Mouse (Mus musculus): ENCODE data around the gene Cend1. TPM values are rescaled to one million over a fixed set of nuclear protein-coding genes. Genes with fewer than 3 reads are reported as not detected.
A peak's percentile ranks its signal among the peaks of the same experiment; 100 is the strongest.
"Not testable (repeated sequence)": the region's sequence is repeated elsewhere in the genome, so short reads cannot be mapped to it uniquely, and the experiment has no call there.

Cend1 gene
- polyA plus RNA-seq, 1 experiment, result 4.9 TPM

DNA sequence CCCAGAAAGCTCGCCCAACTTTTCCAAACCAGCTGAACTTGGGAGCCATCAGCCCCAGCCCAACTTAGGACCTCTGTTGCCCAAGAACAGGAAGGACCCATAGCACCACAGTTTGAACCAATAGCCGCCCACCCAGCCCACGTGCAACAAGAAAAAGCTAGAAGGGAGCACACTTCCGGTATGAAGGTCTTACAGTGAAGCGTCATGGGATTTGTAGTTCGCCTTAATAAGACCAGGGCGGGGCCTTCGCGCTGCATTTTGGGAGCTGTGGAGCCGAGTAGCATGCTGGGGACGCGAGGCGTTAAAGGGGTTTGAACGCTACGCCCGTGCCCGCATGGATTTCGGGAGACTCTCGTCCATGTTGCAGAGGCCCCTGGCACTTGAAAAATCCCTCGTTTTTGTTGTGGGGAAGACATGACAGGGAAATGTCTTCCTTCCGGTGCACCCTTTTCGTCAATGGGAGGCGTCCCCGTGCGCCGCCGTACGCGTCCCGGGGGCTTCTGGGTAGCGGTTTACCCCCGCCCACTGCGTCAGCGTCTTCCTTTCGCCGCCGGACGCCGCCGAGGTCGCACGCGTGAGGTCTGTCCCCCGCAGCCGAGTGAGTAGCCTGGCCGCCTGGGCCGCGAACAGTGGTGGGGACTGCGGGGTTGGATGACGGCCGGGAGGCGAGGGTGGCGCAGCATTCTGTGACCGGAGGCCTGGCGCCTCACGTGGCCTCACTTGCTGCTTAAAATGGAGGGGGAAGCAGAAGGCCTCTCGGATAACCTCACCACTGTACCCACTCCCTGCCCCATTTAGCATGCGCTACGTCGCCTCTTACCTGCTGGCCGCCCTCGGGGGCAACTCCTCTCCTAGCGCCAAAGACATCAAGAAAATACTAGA, 18.1 kb upstream of the Cend1 start, which contains the start of gene Rplp2:
Rplp2 (plus strand) TSS at position 261 of the 882 bp plus-strand sequence.
- H3K4me1 ChIP-seq (ENCODE audit: control insufficient read depth, insufficient read depth, low read length), result peaks cover 5% of the 10 kb centered on the region
- TF ChIP-seq CTCF (IDR thresholded peaks at IDR 0.05; ENCODE audit: borderline replicate concordance, insufficient read depth, low read length), result no peak
- TF ChIP-seq POLR2A (IDR thresholded peaks at IDR 0.05; ENCODE audit: low read depth, low read length), result peak; percentile 93
- peak within 1 kb of the TSS; percentile 77 for H3K27ac ChIP-seq (ENCODE audit: insufficient read depth, low read length)

DNA sequence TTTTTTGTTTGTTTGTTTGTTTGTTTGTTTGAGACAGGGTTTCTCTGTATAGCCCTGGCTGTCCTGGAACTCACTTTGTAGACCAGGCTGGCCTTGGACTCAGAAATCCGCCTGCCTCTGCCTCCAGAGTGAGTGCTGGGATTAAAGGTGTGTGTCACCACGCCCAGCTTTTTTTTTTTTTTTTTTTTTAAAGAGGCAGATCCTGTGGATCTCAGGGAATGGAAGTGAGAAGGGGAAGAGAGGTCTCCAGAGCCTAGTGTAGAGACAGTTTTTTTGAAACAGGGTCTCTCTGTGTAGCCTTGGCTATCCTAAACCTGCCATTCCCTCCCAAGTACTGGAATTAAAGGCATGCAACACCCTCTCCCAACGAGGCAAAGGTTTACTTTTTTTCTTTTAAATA, 17.1 kb upstream of the Cend1 start:
- H3K27ac ChIP-seq (ENCODE audit: insufficient read depth, low read length); H3K4me3 ChIP-seq (ENCODE audit: insufficient read depth, low read length); H3K4me1 ChIP-seq (ENCODE audit: control insufficient read depth, insufficient read depth, low read length): not testable (repeated sequence)

More for the DNA sequence above, 18.1 kb upstream of the Cend1 start, which contains the start of gene Rplp2:
- peak within 1 kb of the TSS; percentile 98 for H3K4me3 ChIP-seq (ENCODE audit: insufficient read depth, low read length)

DNA sequence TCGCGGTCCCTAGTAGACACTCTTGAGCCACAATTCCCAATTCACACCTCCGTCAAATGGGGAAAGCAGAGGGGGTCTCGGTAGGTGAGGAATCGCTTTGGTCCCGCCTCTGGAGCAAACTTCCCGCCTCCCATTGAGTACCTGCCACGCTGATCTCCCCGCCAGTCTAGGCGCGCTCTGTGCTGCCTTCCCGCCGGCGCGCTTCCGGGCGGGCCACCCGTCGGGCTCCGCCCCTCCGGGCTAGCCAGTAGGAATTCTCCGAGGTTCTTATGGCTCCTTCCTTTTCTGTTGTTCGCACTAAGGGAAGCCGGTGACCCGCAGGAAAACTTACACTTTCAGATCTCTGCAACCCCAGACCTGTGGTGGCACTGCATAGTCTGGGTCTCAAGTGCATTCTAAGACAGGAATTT, 14.5 kb upstream of the Cend1 start, which contains the start of gene Pidd1:
Pidd1 (minus strand) TSS at position 198 of the 410 bp plus-strand sequence.
- H3K4me1 ChIP-seq (ENCODE audit: control insufficient read depth, insufficient read depth, low read length), result peaks cover 5% of the 10 kb centered on the region

DNA sequence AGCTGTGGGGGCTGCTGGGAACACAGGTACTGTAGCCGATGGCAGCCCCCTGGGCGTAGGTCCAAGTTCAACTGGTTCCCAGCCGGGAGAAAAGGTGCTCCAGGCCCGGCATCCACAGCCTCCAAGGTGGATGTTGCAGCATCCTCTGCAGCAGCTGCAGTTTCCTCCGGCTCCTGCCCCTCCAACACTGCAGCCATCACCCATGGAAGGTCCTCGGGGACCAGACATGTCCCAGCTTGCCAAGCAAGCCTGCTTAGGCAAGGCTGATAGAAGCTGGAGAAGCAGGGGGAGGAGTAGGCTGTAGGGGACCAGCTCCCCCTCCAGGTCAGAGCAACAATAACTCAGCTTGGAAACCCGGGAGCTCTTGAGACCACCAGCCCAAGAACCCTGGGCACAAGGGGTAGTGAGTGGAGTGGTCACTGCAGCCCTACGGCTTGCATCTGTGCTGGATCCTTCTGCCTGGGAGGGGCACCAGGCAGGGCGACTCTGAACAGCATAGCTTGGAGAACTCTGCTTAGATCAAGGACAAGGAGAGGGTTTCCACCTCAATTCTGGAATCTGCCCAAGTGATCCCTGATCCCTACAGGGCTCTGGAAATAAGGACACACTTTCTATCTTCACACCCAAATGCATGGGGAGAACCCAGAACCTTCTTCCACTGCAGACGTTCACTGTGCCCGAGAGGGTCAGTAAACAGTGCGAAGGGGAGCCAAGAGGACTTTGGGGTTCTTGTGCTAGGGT, 14.0 kb upstream of the Cend1 start:
- Histone ChIP-seq H3K4me3 (ENCODE audit: insufficient read depth, low read length) (peak overlapping the region; percentile 63), H3K4me1 (ENCODE audit: control insufficient read depth, insufficient read depth, low read length) (peaks cover 3% of the 10 kb centered on the region; the same call in 1 of the 2 replicates), H3K27ac (ENCODE audit: insufficient read depth, low read length) (peak overlapping the region; percentile 3; the same call in 1 of the 2 replicates)
- TF ChIP-seq CTCF (IDR thresholded peaks at IDR 0.05; ENCODE audit: borderline replicate concordance, insufficient read depth, low read length) (peak; percentile 39; the same call in 1 of the 2 replicates), POLR2A (IDR thresholded peaks at IDR 0.05; ENCODE audit: low read depth, low read length) (peak; percentile 80)

More for the DNA sequence above, 14.5 kb upstream of the Cend1 start, which contains the start of gene Pidd1:
- Histone ChIP-seq H3K27ac (ENCODE audit: insufficient read depth, low read length) (peak within 1 kb of the TSS; percentile 3; the same call in 1 of the 2 replicates), H3K4me3 (ENCODE audit: insufficient read depth, low read length) (peak within 1 kb of the TSS; percentile 63)
- peak; percentile 67 for TF ChIP-seq POLR2A (IDR thresholded peaks at IDR 0.05; ENCODE audit: low read depth, low read length)
- no peak for TF ChIP-seq CTCF (IDR thresholded peaks at IDR 0.05; ENCODE audit: borderline replicate concordance, insufficient read depth, low read length)

GRCm38 (mm10) chr7:141442199-141442598, 12.9 kb upstream of the Cend1 start:
- H3K4me1 ChIP-seq (ENCODE audit: control insufficient read depth, insufficient read depth, low read length), result peaks cover 3% of the 10 kb centered on the region; the same call in 1 of the 2 replicates
- no peak for TF ChIP-seq POLR2A (IDR thresholded peaks at IDR 0.05; ENCODE audit: low read depth, low read length)
- no peak for TF ChIP-seq CTCF (IDR thresholded peaks at IDR 0.05; ENCODE audit: borderline replicate concordance, insufficient read depth, low read length)

GRCm38 (mm10) chr7:141441460-141441859, 12.2 kb upstream of the Cend1 start:
- Histone ChIP-seq H3K27ac (ENCODE audit: insufficient read depth, low read length) (no peak overlapping the region), H3K4me1 (ENCODE audit: control insufficient read depth, insufficient read depth, low read length) (peaks cover 3% of the 10 kb centered on the region; the same call in 1 of the 2 replicates), H3K4me3 (ENCODE audit: insufficient read depth, low read length) (peak overlapping the region; percentile 63)
- no peak for TF ChIP-seq CTCF (IDR thresholded peaks at IDR 0.05; ENCODE audit: borderline replicate concordance, insufficient read depth, low read length)

More at GRCm38 (mm10) chr7:141442199-141442598, 12.9 kb upstream of the Cend1 start:
- H3K4me3 ChIP-seq (ENCODE audit: insufficient read depth, low read length), result peak overlapping the region; percentile 63
- no peak overlapping the region for H3K27ac ChIP-seq (ENCODE audit: insufficient read depth, low read length)

DNA sequence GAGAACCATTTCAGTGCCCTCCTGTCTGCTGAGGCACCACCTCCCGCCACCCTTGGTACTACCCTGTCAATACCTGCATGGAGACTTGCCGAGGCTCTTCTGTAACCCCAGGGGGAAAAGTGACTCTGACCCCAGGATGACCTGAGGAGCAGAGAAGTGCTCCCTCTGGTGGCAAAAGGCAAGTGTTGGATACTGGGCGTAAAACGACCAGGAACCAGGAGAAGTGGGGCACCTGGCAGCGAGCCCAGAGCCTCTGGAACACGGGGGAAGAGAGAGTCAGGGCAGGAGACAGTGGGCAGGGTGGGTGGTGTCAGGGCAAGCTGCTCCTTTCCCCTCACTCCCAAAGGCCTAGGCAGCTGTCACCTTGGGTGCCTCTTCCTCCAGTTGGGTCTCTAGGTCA, 11.3 kb upstream of the Cend1 start:
- Histone ChIP-seq H3K4me3 (ENCODE audit: insufficient read depth, low read length) (no peak overlapping the region), H3K4me1 (ENCODE audit: control insufficient read depth, insufficient read depth, low read length) (peaks cover 7% of the 10 kb centered on the region; the same call in 1 of the 2 replicates), H3K27ac (ENCODE audit: insufficient read depth, low read length) (no peak overlapping the region)
- TF ChIP-seq CTCF (IDR thresholded peaks at IDR 0.05; ENCODE audit: borderline replicate concordance, insufficient read depth, low read length) (peak; percentile 68; the same call in 1 of the 2 replicates), POLR2A (IDR thresholded peaks at IDR 0.05; ENCODE audit: low read depth, low read length) (no peak)

- no peak for TF ChIP-seq CTCF (IDR thresholded peaks at IDR 0.05; ENCODE audit: borderline replicate concordance, insufficient read depth, low read length)
- no peak for TF ChIP-seq POLR2A (IDR thresholded peaks at IDR 0.05; ENCODE audit: low read depth, low read length)
- Histone ChIP-seq H3K4me1 (ENCODE audit: control insufficient read depth, insufficient read depth, low read length) (peaks cover 10% of the 10 kb centered on the region; the same call in 1 of the 2 replicates), H3K4me3 (ENCODE audit: insufficient read depth, low read length) (no peak overlapping the region)
These were observed 10.5 kb upstream of the Cend1 start for GRCm38 (mm10) chr7:141439811-141440210.

DNA sequence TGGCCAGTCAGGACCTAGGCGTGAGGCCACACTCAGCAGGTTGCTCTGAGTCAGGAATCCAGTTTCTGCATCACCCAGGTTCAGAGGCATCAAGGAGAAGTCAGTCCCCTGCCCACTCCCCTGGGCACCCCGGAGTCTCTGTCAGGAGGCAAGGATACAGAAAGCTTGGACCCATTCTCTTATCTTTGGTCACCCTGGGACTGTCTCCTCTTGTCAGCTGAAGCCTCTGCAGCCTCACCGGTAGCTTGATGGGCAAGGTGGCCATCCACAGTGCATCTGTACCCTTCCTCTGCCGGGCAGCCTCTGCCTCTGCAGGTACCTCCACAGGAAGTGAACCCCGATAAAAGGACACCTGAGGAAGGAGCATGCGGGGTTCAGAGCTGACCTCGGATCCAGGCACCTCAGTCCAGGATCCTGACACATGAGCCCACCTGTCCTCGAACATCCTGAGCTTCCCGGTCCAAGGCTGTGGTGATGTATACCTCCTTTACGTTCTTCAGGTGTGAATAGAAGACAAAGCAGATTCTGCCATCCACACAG, 9.9 kb upstream of the Cend1 start:
- TF ChIP-seq POLR2A (IDR thresholded peaks at IDR 0.05; ENCODE audit: low read depth, low read length) (no peak), CTCF (IDR thresholded peaks at IDR 0.05; ENCODE audit: borderline replicate concordance, insufficient read depth, low read length) (no peak)
- H3K4me1 ChIP-seq (ENCODE audit: control insufficient read depth, insufficient read depth, low read length), result peaks cover 10% of the 10 kb centered on the region; the same call in 1 of the 2 replicates
- no peak overlapping the region for H3K27ac ChIP-seq (ENCODE audit: insufficient read depth, low read length)
- H3K4me3 ChIP-seq (ENCODE audit: insufficient read depth, low read length), result no peak overlapping the region

More at GRCm38 (mm10) chr7:141439811-141440210, 10.5 kb upstream of the Cend1 start:
- H3K27ac ChIP-seq (ENCODE audit: insufficient read depth, low read length), result no peak overlapping the region
